In genomic region chr2:163492018-163492417, GRCm38 (mm10) we compare ENCODE assay signal across 1 mouse cellular context.
TF ChIP-seq lines count a peak whose summit lies in the region.

TSS of gene R3hdml (plus strand) at chr2:163492318.

TF ChIP-seq in myocyte, 11 proteins besides CTCF, POLR2A, EP300 and RAD21 (continued from another document):
- TF ChIP-seq E2F4 (IDR thresholded peaks at IDR 0.05; ENCODE audit: insufficient read depth) (no peak), MAX (IDR thresholded peaks at IDR 0.05; ENCODE audit: low read depth) (no peak), REST (IDR thresholded peaks at IDR 0.05; ENCODE audit: insufficient read depth, insufficient read length) (no peak), USF1 (IDR thresholded peaks at IDR 0.05; ENCODE audit: low read depth) (no peak), SRF (IDR thresholded peaks at IDR 0.05; ENCODE audit: control insufficient read depth, insufficient read length, low read depth) (no peak), MYOD1 (IDR thresholded peaks at IDR 0.05; ENCODE audit: control insufficient read depth in 1 of 3, insufficient read length in 2 of 3, low read depth in 2 of 3) (no peak), TCF12 (IDR thresholded peaks at IDR 0.05; ENCODE audit: insufficient read depth, poor library complexity, severe bottlenecking) (no peak)
